Mouse (Mus musculus) liver, embryonic 11.5 days (tissue): ENCODE measurements around the gene Ccdc22. TPM values are rescaled to one million over a fixed set of nuclear protein-coding genes. Genes with fewer than 3 reads are reported as not detected.

Experiments
- ATAC-seq: fragments of 200-750 bp; cut with Nextera tagmentation; replicated peaks from 2 replicates; pipeline ENCODE4 v1.8.0; 2017; ENCODE audit warnings: moderate number of reproducible peaks, mild to moderate bottlenecking, moderate TSS enrichment, moderate library complexity; ENCODE audit not compliant: low FRiP score
- DNase-seq: peaks from one replicate; pipeline ENCODE4 v3.0.0-alpha.2; 2017; ENCODE audit warnings: low spot score
- H3K27ac ChIP-seq: fragments of 300-500 bp; sonication (generic); 2 replicates; pipeline ENCODE4 v1.5.1; 2014; ENCODE audit warnings: mild to moderate bottlenecking, low read depth, low read length, control low read depth
- H3K27me3 ChIP-seq: fragments of 300-500 bp; sonication (generic); replicated peaks from 2 replicates; pipeline ENCODE4 v1.6.1; 2014; ENCODE audit warnings: low read length, mixed read lengths; ENCODE audit not compliant: control insufficient read depth, insufficient read depth
- H3K36me3 ChIP-seq: fragments of 300-500 bp; sonication (generic); 2 replicates; pipeline ENCODE4 v1.6.1; 2014; ENCODE audit warnings: mild to moderate bottlenecking, low read length, moderate library complexity, mixed read lengths; ENCODE audit not compliant: control insufficient read depth, insufficient read depth
- H3K4me1 ChIP-seq: fragments of 300-500 bp; sonication (generic); replicated peaks from 2 replicates; pipeline ENCODE4 v1.6.1; 2014; ENCODE audit warnings: low read length, mixed read lengths; ENCODE audit not compliant: control insufficient read depth, insufficient read depth
- H3K4me2 ChIP-seq: fragments of 300-500 bp; sonication (generic); 2 replicates; pipeline ENCODE4 v1.6.1; 2014; ENCODE audit warnings: mild to moderate bottlenecking, control low read depth, moderate library complexity
- H3K4me3 ChIP-seq: fragments of 300-500 bp; sonication (generic); 2 replicates; pipeline ENCODE4 v1.5.1; 2014; ENCODE audit warnings: low read depth, low read length, control low read depth
- H3K9ac ChIP-seq: fragments of 300-500 bp; sonication (generic); 2 replicates; pipeline ENCODE4 v1.6.1; 2014; ENCODE audit warnings: low read depth, low read length, control low read depth
- H3K9me3 ChIP-seq: fragments of 300-500 bp; sonication (generic); 2 replicates; pipeline ENCODE4 v1.6.1; 2016; ENCODE audit warnings: low read length, inconsistent platforms, mixed read lengths; ENCODE audit not compliant: control insufficient read depth
- WGBS: fragments of 180-500 bp; shearing (Covaris S2); extraction: QIAGEN DNeasy Blood & Tissue Kit; methylation state at CpG from one replicate; pipeline ENCODE4 v1.1.7; 2014; 5-methylcytosine and 5-hydroxymethylcytosine counted together
- polyA plus RNA-seq: library from polyadenylated mRNA; unstranded; fragments of >200 nt; fragmentation: Nextera tagmentation; extraction: Ambion mirVana; gene quantifications from 2 replicates; pipeline ENCODE4 v1.2.1, GENCODE M21; 2014

The Ccdc22 gene
- polyA plus RNA-seq = 32.5 and 35.3 TPM in 2 replicates

DNA sequence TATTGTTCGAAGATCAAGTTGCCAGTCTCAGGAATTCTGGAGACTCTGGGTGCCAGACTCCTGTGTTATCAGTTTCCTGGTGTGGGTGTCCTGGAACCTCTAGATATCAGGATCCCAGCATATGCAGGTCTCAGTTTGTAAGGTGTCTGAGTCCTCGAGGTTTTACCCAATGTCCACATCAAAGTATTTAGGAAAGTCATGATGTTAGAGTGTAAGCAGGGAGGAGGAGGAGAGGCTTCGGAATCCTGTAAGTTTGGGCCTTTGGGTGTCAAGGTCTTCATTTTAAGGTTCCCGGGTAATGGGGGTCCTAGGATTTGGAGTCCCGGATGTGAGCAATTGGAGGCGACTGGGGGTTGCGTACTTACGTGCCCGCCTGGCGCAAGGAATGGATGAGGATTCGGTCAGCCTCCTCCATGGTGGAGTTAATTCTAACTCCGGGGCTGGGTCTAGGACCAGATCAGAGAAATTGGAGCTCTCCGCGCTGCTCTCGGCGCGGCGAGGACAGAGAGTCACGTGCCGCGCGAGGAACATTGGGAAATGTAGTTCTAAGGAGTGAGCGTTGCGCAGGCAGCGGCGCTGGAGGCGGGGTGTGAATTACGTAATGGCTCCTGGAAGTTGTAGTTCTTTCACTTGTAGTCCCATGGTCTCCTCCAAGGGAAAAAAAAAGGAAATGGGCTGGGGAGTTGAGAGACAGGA, at the start of gene Ccdc22:
Gene Ccdc22, minus strand, starts transcription at position 639 of the 696 bp plus-strand sequence.
- H3K27ac ChIP-seq = no peak within 1 kb of the TSS
- peaks cover under 1% of the 10 kb centered on the region; the same call in 1 of the 2 replicates for H3K27me3 ChIP-seq
- H3K4me1 ChIP-seq = no peaks in the 10 kb centered on the region
- DNase-seq (peak; percentile 66), ATAC-seq (peak; percentile 88)
- H3K36me3 ChIP-seq = no peaks in the 10 kb centered on the region
- H3K9me3 ChIP-seq = no peaks in the 10 kb centered on the region
- peak within 1 kb of the TSS; percentile 58 for H3K9ac ChIP-seq
- H3K4me2 ChIP-seq = peak within 1 kb of the TSS; percentile 66
- 15% methylated on average over 28 of the region's 28 CpGs for whole genome bisulfite sequencing
- H3K4me3 ChIP-seq = peak within 1 kb of the TSS; percentile 54

DNA sequence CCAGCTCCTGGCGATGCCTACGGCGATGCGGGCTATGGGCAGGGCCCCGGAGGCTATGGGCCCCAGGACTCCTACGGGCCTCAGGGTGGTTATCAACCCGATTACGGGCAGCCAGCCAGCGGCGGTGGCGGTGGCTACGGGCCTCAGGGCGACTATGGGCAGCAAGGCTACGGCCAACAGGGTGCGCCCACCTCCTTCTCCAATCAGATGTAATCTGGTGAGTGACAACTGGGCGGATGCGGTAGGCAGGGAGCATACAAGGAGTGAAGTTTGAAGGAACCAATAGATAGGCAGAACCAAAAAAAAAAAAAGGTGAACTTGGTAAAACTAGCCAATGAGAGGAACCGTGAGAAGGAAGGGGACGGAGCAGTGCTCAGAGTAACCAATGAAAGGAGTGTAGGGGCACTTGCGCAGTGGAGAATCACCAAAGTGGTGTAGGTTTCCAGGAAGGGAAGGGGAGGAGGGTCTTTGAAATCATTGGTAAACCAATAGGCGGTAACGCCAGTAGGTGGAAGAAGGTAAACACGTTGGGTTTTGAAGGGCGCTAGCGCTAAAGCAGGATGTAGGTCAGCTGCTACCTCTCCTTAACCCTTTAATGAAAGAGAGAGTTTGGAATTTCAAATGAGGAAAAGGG, 43.5 kb upstream of the Ccdc22 start:
- WGBS = 11% methylated on average over 25 of the region's 25 CpGs
- peak; percentile 97 for ATAC-seq

GRCm38 (mm10) chrX:7645349-7645748, 40.0 kb upstream of the Ccdc22 start:
- no peak for ATAC-seq
- WGBS = 11% methylated on average over 5 of the region's 5 CpGs

More for the DNA sequence above, 43.5 kb upstream of the Ccdc22 start:
- peak overlapping the region; percentile 69 for H3K4me2 ChIP-seq
- no peaks in the 10 kb centered on the region for H3K36me3 ChIP-seq
- H3K27ac ChIP-seq = peak overlapping the region; percentile 75; the same call in 1 of the 2 replicates
- H3K9ac ChIP-seq = peak overlapping the region; percentile 70
- peak overlapping the region; percentile 53 for H3K4me3 ChIP-seq
- H3K9me3 ChIP-seq = no peaks in the 10 kb centered on the region
- H3K27me3 ChIP-seq = no peaks in the 10 kb centered on the region
- H3K4me1 ChIP-seq = no peaks in the 10 kb centered on the region
- DNase-seq = peak; percentile 67

GRCm38 (mm10) chrX:7640785-7641184, 35.5 kb upstream of the Ccdc22 start:
- H3K27me3 ChIP-seq = peaks cover 11% of the 10 kb centered on the region
- ATAC-seq = no peak
- H3K4me2 ChIP-seq = no peak overlapping the region

More at GRCm38 (mm10) chrX:7645349-7645748, 40.0 kb upstream of the Ccdc22 start:
- H3K9me3 ChIP-seq = no peaks in the 10 kb centered on the region
- no peaks in the 10 kb centered on the region for H3K36me3 ChIP-seq
- H3K27me3 ChIP-seq = no peaks in the 10 kb centered on the region; the same call in 1 of the 2 replicates
- H3K9ac ChIP-seq = no peak overlapping the region
- no peaks in the 10 kb centered on the region for H3K4me1 ChIP-seq
- peak; percentile 73 for DNase-seq
- H3K27ac ChIP-seq = no peak overlapping the region
- H3K4me3 ChIP-seq = no peak overlapping the region
- no peak overlapping the region for H3K4me2 ChIP-seq

GRCm38 (mm10) chrX:7639536-7640325, 34.4 kb upstream of the Ccdc22 start:
- no peak overlapping the region for H3K4me3 ChIP-seq
- peaks cover 11% of the 10 kb centered on the region for H3K27me3 ChIP-seq
- no peaks in the 10 kb centered on the region for H3K4me1 ChIP-seq
- H3K27ac ChIP-seq = no peak overlapping the region
- H3K36me3 ChIP-seq = no peaks in the 10 kb centered on the region
- H3K9ac ChIP-seq = no peak overlapping the region
- ATAC-seq = no peak
- no peaks in the 10 kb centered on the region for H3K9me3 ChIP-seq
- DNase-seq = no peak
- WGBS = 18% methylated on average over 13 of the region's 13 CpGs
- H3K4me2 ChIP-seq = no peak overlapping the region

More at GRCm38 (mm10) chrX:7640785-7641184, 35.5 kb upstream of the Ccdc22 start:
- Histone ChIP-seq H3K4me3 (no peak overlapping the region), H3K36me3 (no peaks in the 10 kb centered on the region), H3K27ac (no peak overlapping the region), H3K9me3 (no peaks in the 10 kb centered on the region), H3K9ac (no peak overlapping the region), H3K4me1 (no peaks in the 10 kb centered on the region)
- 35% methylated on average over 12 of the region's 12 CpGs for WGBS
- no peak for DNase-seq

DNA sequence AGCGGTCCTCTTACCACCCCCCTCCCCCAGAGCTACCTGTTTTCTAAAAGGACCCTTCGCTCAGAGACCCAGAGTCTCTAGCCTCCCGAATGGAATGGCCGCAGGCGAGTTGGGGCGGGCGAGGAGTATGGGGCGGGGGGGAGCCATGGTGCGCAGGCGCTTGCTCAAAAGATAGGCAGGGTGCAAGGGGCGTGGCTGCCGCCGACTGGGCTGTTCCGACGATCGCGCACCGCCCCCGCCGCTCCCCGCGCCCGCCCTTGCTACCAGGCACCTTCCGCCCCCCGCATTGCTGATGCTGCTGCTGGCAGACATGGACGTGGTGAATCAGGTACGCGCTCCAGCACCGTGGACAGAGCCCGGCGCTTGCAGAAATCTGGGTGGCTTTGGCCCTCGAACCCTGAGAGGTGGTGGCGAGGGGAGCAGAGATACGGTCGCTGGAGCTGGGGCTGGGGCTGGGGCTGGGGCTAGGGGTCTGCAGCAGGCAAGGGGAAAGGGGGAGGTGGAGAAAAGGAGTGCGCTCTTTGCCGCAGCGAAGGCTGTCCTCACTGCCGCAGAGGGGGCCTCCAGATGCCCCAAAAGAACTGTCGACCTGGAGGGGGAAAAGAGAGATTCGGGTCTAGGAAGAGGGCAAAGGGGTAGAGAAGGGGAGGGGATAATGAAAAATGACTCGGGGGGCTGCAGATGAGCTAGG, 33.2 kb upstream of the Ccdc22 start, which contains the start of gene Syp:
Gene Syp, plus strand, starts transcription at position 71 of the 691 bp plus-strand sequence.
- WGBS = 14% methylated on average over 42 of the region's 42 CpGs

DNA sequence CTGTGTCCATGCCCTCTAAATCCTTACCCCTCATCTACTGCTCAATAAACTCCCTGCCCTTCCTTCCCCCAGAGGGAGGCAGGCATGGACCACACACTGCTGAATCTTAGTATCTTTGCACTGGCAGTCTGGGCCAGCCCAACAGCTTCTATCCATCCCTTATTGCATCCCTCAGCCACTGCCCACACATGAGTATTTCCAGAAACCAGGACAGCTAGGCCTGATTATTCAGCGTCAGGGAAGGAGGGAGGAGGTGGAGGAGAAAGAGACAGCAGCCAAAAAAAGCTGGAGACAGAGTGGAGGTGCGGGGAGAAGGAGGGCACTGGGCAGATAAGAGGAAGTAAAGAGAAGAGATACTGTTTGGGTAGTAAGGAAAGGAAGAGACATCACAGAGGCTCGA, 29.8 kb upstream of the Ccdc22 start:
- H3K27me3 ChIP-seq = peaks cover 11% of the 10 kb centered on the region
- H3K9me3 ChIP-seq = no peaks in the 10 kb centered on the region
- H3K36me3 ChIP-seq = no peaks in the 10 kb centered on the region
- H3K27ac ChIP-seq = no peak overlapping the region
- ATAC-seq = no peak
- no peak for DNase-seq
- H3K4me3 ChIP-seq = no peak overlapping the region
- no peak overlapping the region for H3K4me2 ChIP-seq
- WGBS = 31% methylated on average over 3 of the region's 3 CpGs
- no peaks in the 10 kb centered on the region for H3K4me1 ChIP-seq
- no peak overlapping the region for H3K9ac ChIP-seq

More for the DNA sequence above, 33.2 kb upstream of the Ccdc22 start, which contains the start of gene Syp:
- Histone ChIP-seq H3K36me3 (no peaks in the 10 kb centered on the region), H3K27ac (no peak within 1 kb of the TSS), H3K9me3 (no peaks in the 10 kb centered on the region), H3K4me1 (no peaks in the 10 kb centered on the region), H3K9ac (no peak within 1 kb of the TSS), H3K4me3 (peak within 1 kb of the TSS; percentile 33), H3K4me2 (peak within 1 kb of the TSS; percentile 60), H3K27me3 (peaks cover 11% of the 10 kb centered on the region)
- ATAC-seq = peak; percentile 90
- DNase-seq = peak; percentile 88

DNA sequence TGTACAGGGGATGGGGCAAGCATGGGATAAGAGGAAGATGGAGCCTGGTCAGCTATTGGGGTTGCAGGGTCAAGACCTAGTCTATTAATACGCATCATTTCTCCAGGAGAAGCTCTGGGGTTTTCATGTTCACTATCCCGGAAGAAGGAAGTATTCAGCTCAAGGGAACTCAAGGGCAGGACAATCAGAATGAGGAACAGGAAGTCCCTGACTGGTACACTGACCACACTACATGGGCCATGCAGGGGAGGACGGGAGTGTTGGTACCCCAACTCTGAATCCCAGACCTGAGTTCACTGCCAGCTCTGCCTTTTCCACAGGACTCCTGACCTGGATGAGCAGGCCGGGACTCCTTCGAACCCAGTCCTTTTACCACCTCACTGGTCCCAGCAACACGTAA, 27.2 kb upstream of the Ccdc22 start:
- no peak for DNase-seq
- ATAC-seq = no peak
- no peak overlapping the region for H3K4me2 ChIP-seq
- no peak overlapping the region for H3K9ac ChIP-seq
- no peaks in the 10 kb centered on the region for H3K36me3 ChIP-seq
- WGBS = 78% methylated on average over 6 of the region's 6 CpGs
- no peaks in the 10 kb centered on the region for H3K4me1 ChIP-seq
- no peak overlapping the region for H3K27ac ChIP-seq
- no peaks in the 10 kb centered on the region for H3K27me3 ChIP-seq
- no peak overlapping the region for H3K4me3 ChIP-seq
- no peaks in the 10 kb centered on the region for H3K9me3 ChIP-seq
